Mouse (Mus musculus) thymus, adult 18-20 months (tissue): ENCODE results near the gene Skap2.

Experiments used
- DNase-seq, 2 experiments: peaks; one replicate each; pipeline ENCODE4 v3.0.0; 2022; ENCODE audit warnings: mixed read lengths in 2 of 2

The Skap2 gene

DNA sequence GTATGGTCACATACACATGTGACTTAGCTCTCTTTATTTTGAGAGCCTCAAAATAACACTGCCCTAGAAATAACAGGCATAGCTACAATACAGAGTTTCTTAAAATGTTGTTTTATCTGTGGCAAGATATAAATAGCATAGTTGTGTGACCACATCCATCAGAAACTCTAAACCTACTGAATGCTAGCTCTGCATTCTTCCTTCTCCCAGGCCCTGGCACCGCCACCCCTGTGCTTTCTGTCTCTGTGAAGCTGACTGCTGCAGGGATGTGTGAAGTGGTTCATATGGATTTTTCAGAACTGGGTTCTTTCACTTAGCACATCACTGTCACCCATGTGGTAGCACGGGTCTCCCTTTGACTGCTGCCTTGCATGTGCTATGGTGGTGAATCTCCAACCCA, 179.0 kb downstream of the Skap2 start:
- DNase-seq, result no peak

DNA sequence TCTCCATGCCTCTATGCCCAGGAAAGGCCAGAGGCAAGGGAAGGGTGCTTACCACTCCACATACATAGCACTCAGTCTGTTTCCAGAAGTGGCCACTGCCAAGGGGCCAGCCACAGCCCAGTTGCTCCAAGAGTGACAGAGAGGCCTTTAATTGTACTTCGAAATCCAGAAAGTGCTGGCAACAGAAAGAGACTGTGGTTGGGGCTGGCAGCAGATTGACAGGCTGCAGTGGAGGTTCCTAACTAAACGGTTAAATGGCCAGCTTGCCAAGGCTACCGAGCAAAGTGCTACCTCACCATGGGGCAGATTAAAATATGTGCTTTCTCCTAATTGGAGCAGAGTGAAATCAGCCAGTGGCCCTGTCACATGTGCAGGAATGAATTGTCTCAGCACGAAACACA, 186.7 kb downstream of the Skap2 start:
- DNase-seq, result no peak

DNA sequence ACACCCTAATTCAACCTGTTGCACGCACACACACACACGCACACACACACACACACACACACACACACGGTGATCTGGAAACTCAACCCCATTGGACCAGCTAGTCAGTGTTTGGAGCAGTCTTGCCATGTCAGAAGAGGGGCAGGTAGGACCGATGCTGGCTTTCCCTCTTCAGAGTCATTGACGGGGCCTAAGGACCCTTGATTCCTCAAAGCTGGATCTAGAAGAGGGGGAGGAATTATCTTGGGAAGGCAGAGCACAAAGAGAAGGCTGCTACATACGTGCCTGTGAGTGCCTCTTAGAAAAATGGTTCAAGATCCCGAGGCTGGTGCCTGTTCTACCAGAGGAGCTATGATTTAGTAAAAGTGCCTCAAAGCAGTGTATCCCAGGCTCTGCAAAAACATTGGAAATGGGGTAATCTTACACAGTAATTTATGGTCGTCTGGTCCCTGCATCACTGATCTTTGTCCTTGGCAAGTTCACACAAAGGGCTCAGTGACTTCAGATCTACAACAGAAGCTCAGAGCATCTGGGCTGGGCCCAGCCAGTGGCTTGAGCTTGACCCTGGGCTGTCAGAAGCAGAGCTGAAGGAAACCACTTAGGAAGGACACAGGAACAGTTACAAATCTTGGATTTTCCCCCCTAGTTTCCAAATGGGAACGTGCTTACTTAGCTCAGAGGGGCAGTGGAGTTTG, 188.1 kb downstream of the Skap2 start:
- no peak for DNase-seq

DNA sequence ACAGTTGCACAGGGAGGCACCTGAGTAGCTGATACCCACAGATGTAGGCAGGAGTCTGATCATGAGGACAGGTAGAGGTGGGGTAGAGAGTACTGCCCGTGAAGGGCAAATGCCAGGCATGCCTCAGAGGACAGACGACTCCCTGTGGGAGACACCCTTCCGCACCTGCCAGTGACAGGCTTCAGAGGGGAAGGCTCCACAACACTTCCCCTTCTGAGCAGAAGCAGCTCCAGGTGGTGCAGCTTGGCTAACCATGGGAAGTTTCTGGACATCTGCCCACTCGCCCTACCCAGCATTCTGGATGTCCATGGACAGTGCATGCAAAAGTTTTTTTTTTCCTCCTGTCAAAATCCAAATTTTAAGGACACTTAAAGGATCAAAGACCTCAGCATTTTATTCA, 190.3 kb downstream of the Skap2 start:
- no peak for DNase-seq

DNA sequence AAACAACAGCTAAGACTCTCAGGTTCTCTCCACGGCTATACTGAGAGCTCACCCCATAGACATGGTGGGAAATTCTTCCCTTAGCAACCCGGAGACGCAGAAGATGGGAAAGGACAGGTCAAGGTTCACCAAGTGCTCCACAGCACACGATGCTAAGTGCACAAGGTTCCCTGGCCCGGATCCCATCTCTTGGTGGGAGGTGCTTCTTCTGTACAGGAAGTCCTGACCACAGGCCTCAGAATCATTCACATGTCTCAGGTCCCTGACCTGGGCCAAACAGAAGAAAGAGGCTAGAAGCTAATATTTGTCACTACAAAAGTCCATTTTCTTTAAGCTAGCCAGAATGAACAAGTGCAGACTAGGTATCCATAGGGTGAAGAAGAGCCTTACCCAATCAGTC, 191.5 kb downstream of the Skap2 start:
- no peak for DNase-seq

DNA sequence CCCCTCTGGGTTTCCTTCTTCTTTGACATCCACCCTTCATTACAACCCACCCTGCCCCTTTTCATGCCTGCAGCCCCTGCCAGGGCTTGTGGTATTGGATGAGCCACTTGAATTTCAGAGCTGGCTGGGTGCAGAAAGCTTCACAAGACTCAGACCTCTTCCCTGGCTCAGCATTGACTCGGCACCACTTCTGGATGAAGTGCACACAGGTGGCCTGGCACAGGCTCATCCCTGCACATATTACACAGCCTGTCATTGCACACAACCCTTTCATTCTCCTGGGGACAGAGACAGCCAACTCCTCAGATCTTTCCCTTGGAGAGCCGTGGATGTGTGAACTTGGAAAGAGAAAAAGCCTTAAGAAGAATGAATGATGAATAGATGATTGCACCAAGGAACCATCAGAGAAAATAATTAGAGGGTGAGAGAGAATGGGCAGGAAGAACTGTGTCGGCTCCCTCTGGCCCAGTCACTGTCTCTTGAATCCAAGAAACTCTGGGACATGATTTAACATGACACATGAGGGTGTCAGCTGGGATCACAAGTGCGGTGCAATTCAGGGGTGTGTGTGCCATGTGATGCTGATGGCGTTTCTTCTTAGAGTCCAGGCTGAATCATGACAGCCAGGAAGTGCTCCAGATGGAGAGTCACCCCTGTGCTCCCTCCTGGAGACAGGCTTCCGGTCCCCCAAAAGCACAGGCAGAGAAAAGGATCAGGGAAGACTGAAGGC, 195.3 kb downstream of the Skap2 start:
- no peak for DNase-seq

DNA sequence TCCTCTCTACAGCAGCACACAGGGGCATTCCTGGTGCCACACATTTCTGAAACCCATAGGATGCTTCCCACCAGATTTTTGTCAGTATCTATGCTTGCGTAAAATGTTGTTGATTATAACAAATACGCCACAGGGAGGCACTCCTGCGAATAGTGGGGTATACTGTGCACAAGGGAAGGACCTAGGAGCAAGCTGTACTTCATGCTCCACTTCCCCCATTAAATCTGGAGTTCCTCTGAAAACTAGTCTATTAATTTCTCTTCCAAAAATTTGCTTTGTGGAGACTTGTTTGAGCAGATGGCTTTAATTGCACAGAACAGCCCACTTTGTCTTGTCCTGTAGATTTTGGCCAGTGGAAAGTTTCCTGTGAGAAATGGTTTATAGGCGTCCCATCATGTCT, 201.4 kb downstream of the Skap2 start:
- DNase-seq, result no peak

DNA sequence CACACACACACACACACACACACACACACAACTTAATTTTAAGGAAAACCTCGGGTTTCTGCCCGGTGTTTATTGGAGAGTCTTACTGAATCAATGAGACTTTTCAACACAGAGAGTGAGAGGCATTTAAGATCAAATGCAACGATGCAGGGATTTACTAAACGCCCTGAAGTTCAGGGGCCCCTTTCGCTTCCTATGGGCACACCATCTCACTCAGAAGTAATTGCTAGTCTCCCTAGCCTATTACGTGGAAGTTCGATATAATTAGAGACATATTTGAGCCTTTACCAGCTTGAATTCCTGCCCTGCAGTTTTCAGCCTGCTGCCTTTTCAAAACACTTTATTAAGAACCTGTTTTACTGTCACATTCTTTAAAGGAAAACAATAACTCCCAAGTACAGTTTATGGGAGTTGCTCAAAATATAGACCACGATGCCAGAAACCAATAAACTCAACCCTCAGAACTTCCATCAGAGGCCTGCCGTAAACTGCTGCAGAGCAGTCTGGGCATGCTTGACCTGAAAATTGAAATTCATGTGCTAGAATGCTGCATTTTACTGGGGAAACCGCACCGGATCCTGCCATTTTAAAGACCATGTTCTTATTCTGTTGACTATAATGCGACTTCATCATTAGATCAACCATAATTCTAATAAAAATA, 203.1 kb downstream of the Skap2 start:
- DNase-seq, result no peak

DNA sequence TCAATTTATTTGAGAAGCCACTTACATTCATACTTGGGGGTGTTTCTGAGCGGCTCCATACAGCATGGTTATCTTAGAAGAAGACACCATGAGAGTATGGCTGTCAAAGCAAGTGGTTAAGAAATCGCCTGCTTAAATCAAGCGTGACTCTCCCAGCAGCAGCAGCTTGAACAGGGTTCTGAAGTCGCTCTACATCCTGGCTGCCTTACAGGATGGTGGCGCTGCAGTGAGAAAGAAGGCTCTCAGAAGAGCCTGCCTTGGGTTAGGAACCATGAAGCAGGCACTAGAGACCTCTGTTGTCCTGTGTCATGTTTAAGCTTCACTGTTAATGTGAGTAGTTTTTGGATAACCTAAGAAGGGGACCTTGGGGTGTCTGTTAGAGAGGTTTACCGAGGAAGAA, 204.3 kb downstream of the Skap2 start:
- no peak for DNase-seq
